15 mouse cellular contexts compared by ENCODE assay signal in the genomic region with DNA sequence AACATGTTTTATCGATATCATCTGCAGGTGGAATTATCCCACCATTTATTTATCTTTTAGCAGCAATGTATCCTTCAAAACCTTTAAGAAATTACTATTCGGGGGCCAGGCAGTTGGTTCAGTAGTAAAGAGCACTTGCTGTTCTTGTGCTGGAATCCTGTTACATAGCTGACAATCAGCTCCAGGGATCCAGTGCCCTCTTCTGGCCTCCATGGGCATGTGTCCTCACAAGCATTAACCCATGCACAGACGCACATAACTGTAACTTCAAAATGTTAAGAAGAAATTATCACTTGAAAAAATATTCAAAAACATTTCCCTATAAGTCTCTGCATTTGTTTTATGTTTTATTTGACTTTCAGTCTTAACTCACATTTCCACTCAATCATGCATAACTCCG.
DNase-seq lines count a peak whose midpoint lies in the region; ATAC-seq and TF ChIP-seq lines count a peak whose summit lies in the region.
"Had no signal": no experiment of that assay in that cellular context is flagged by ENCODE, and none has a peak within 500 bp of the region (broad histone marks: within the 10 kb centered on the region; RNA-seq: fewer than 3 reads in every experiment).

No protein-coding gene starts in this region.

- H3K4me3 ChIP-seq in hindbrain, postnatal 0 days (ENCODE audit: low read length): no peak overlapping the region
- no peak overlapping the region for H3K4me3 ChIP-seq in hindbrain, embryonic 11.5 days (ENCODE audit: low read depth, low read length)
- no peak overlapping the region for H3K4me3 ChIP-seq in lung, postnatal 0 days (ENCODE audit: low read depth, low read length)
- no peak overlapping the region for H3K4me3 ChIP-seq in limb, embryonic 10.5 days

- 92% methylated on average over 4 of the region's 4 CpGs for WGBS in hindbrain, postnatal 0 days
- 91% methylated on average over 4 of the region's 4 CpGs for WGBS in hindbrain, embryonic 11.5 days
- 84% methylated on average over 4 of the region's 4 CpGs for WGBS in lung, postnatal 0 days
- WGBS in limb, embryonic 10.5 days: 94% methylated on average over 4 of the region's 4 CpGs

- in situ Hi-C loops in Patski (cut with MboI; ENCODE audit: low pct_unique_long_range_greater_than_20kb): no loop called here

- H3K9ac ChIP-seq in hindbrain, postnatal 0 days (replicated peaks; ENCODE audit: low read length): no peak overlapping the region
- no peak overlapping the region for H3K9ac ChIP-seq in hindbrain, embryonic 11.5 days (ENCODE audit: low read depth, low read length)
- no peak overlapping the region for H3K9ac ChIP-seq in lung, postnatal 0 days (replicated peaks; ENCODE audit: low read depth)

- H3K4me1 ChIP-seq in hindbrain, postnatal 0 days (ENCODE audit: insufficient read depth, low read length): no peaks in the 10 kb centered on the region
- H3K4me1 ChIP-seq in hindbrain, embryonic 11.5 days (replicated peaks; ENCODE audit: control insufficient read depth, insufficient read depth, low read length): no peaks in the 10 kb centered on the region
- no peaks in the 10 kb centered on the region for H3K4me1 ChIP-seq in lung, postnatal 0 days (ENCODE audit: insufficient read depth, low read depth, low read length)
- no peaks in the 10 kb centered on the region for H3K4me1 ChIP-seq in limb, embryonic 10.5 days

- ATAC-seq in hindbrain, postnatal 0 days: no peak
- no peak for ATAC-seq in hindbrain, embryonic 11.5 days (ENCODE audit: low FRiP score)
- ATAC-seq in lung, postnatal 0 days: no peak
- ATAC-seq in Patski: no peak
- ATAC-seq in granulocyte monocyte progenitor cell, adult 5-6 weeks (replicated peaks; ENCODE audit: poor library complexity, severe bottlenecking): no peak
- ATAC-seq: forebrain, embryonic 14.5 days; inflammation-experienced regulatory T-cells, adult 6 months; midbrain, embryonic 16.5 days had no signal

- no peak overlapping the region for H3K27ac ChIP-seq in hindbrain, postnatal 0 days
- H3K27ac ChIP-seq in hindbrain, embryonic 11.5 days (ENCODE audit: low read depth, low read length): no peak overlapping the region
- no peak overlapping the region for H3K27ac ChIP-seq in lung, postnatal 0 days (ENCODE audit: low read length)
- no peak overlapping the region for H3K27ac ChIP-seq in limb, embryonic 10.5 days

- no peak for TF ChIP-seq EP300 in lung, postnatal 0 days (IDR thresholded peaks at IDR 0.05)

- TF ChIP-seq CTCF in hindbrain, postnatal 0 days (IDR thresholded peaks at IDR 0.05; ENCODE audit: low read depth): peak; percentile 21
- peak; percentile 13; the same call in 1 of the 2 replicates for TF ChIP-seq CTCF in lung, postnatal 0 days (IDR thresholded peaks at IDR 0.05)
- peak; percentile 16 for TF ChIP-seq CTCF in Patski (IDR thresholded peaks at IDR 0.05)

- DNase-seq in hindbrain, postnatal 0 days (ENCODE audit: low spot score): no peak
- DNase-seq in hindbrain, embryonic 11.5 days (ENCODE audit: low spot score): no peak
- no peak for DNase-seq in lung, postnatal 0 days (ENCODE audit: low spot score)
- no peak for DNase-seq in lung, postnatal 4 days
- DNase-seq in Patski (ENCODE audit: low read depth, low spot score): no peak
- DNase-seq in limb, embryonic 10.5 days (ENCODE audit: low spot score): no peak
- DNase-seq: cerebellum, adult 11-12 months; kidney, postnatal 14 days; right cerebral cortex, postnatal 14 days; thymus, postnatal 4 days had no signal

- POLR2A ChIA-PET in Patski (lab: Charles Lee): no interaction called here

- no peaks in the 10 kb centered on the region for H3K9me3 ChIP-seq in hindbrain, postnatal 0 days (ENCODE audit: low read length)
- no peaks in the 10 kb centered on the region for H3K9me3 ChIP-seq in hindbrain, embryonic 11.5 days (ENCODE audit: control insufficient read depth, low read length)
- H3K9me3 ChIP-seq in lung, postnatal 0 days (ENCODE audit: low read length): no peaks in the 10 kb centered on the region
- H3K9me3 ChIP-seq in limb, embryonic 10.5 days (replicated peaks): no peaks in the 10 kb centered on the region

- no peak overlapping the region for H3K4me2 ChIP-seq in hindbrain, postnatal 0 days (ENCODE audit: low read depth, low read length)
- no peak overlapping the region for H3K4me2 ChIP-seq in hindbrain, embryonic 11.5 days (replicated peaks; ENCODE audit: low read depth, low read length)
- H3K4me2 ChIP-seq in lung, postnatal 0 days (replicated peaks; ENCODE audit: low read depth, low read length): no peak overlapping the region
- H3K4me2 ChIP-seq: heart, embryonic 11.5 days had no signal

- H3K36me3 ChIP-seq in hindbrain, postnatal 0 days (ENCODE audit: insufficient read depth, low read length): no peaks in the 10 kb centered on the region
- no peaks in the 10 kb centered on the region for H3K36me3 ChIP-seq in hindbrain, embryonic 11.5 days (ENCODE audit: control insufficient read depth, insufficient read depth, low read length)
- H3K36me3 ChIP-seq in lung, postnatal 0 days (ENCODE audit: insufficient read depth, low read length): no peaks in the 10 kb centered on the region
- H3K36me3 ChIP-seq in limb, embryonic 10.5 days: no peaks in the 10 kb centered on the region

- H3K27me3 ChIP-seq in hindbrain, postnatal 0 days (ENCODE audit: insufficient read depth, low read length): no peaks in the 10 kb centered on the region
- H3K27me3 ChIP-seq in hindbrain, embryonic 11.5 days (ENCODE audit: control insufficient read depth, insufficient read depth, low read length): no peaks in the 10 kb centered on the region
- H3K27me3 ChIP-seq in lung, postnatal 0 days (replicated peaks; ENCODE audit: insufficient read depth, low read length): no peaks in the 10 kb centered on the region
- no peaks in the 10 kb centered on the region for H3K27me3 ChIP-seq in Patski
- H3K27me3 ChIP-seq in limb, embryonic 10.5 days (ENCODE audit: low read depth, poor library complexity, severe bottlenecking): no peaks in the 10 kb centered on the region

- CTCF ChIA-PET in Patski (lab: Charles Lee): no interaction called here
